Mouse (Mus musculus) bone marrow macrophage, adult 2 months (primary cell): Measurements from ENCODE around the gene Mrpl43. TPM values are rescaled to one million over a fixed set of nuclear protein-coding genes. Genes with fewer than 3 reads are reported as not detected.

Experiments used
- H3K27ac ChIP-seq: 2 replicates; pipeline ENCODE4 v1.5.1; 2012; ENCODE audit warnings: low read depth, low read length; ENCODE audit not compliant: insufficient read depth
- H3K4me1 ChIP-seq: 2 replicates; pipeline ENCODE4 v1.6.1; 2012; ENCODE audit warnings: low read length; ENCODE audit not compliant: control insufficient read depth, insufficient read depth
- H3K4me3 ChIP-seq: 2 replicates; pipeline ENCODE4 v1.5.1; 2012; ENCODE audit warnings: mild to moderate bottlenecking, low read length, moderate library complexity; ENCODE audit not compliant: insufficient read depth
- CTCF ChIP-seq: IDR thresholded peaks from 2 replicates; pipeline ENCODE4 v1.5.1; 2012; ENCODE audit warnings: low read depth, mild to moderate bottlenecking, low read length, moderate library complexity
- POLR2A ChIP-seq: IDR thresholded peaks from 2 replicates; pipeline ENCODE4 v1.6.1; 2012; ENCODE audit warnings: mild to moderate bottlenecking, low read depth, low read length, borderline replicate concordance
- polyA plus RNA-seq: library from polyadenylated mRNA; stranded (reverse); fragments of >200 nt; gene quantifications from 2 replicates; pipeline ENCODE4 v1.2.4, GENCODE M21; 2012; ENCODE audit not compliant: missing spikeins, insufficient read depth, insufficient read length

Mrpl43 gene
- polyA plus RNA-seq, 1 experiment: 38.5 TPM

- H3K4me1 ChIP-seq: peaks cover 14% of the 10 kb centered on the region
- H3K27ac ChIP-seq: no peak overlapping the region
- TF ChIP-seq CTCF: peak; percentile 11; the same call in 1 of the 2 replicates
- no peak for TF ChIP-seq POLR2A
- no peak overlapping the region for H3K4me3 ChIP-seq
Observed at GRCm38 (mm10) chr19:45012636-45013035, 6.4 kb upstream of the Mrpl43 start.

GRCm38 (mm10) chr19:45012219-45012618 is 6.0 kb upstream of the Mrpl43 start:
- TF ChIP-seq POLR2A (no peak), CTCF (no peak)
- no peak overlapping the region for H3K27ac ChIP-seq
- no peak overlapping the region for H3K4me3 ChIP-seq
- H3K4me1 ChIP-seq: peaks cover 18% of the 10 kb centered on the region

GRCm38 (mm10) chr19:45010646-45011045 is 4.4 kb upstream of the Mrpl43 start:
- H3K27ac ChIP-seq: no peak overlapping the region
- TF ChIP-seq CTCF (no peak), POLR2A (no peak)
- no peak overlapping the region for H3K4me3 ChIP-seq
- H3K4me1 ChIP-seq: peaks cover 18% of the 10 kb centered on the region

- TF ChIP-seq CTCF (no peak), POLR2A (no peak)
- peaks cover 10% of the 10 kb centered on the region for H3K4me1 ChIP-seq
- H3K4me3 ChIP-seq: peak overlapping the region; percentile 92
- H3K27ac ChIP-seq: peak overlapping the region; percentile 79; the same call in 1 of the 2 replicates
Observed at GRCm38 (mm10) chr19:45007425-45008191, 1.4 kb upstream of the Mrpl43 start.

DNA sequence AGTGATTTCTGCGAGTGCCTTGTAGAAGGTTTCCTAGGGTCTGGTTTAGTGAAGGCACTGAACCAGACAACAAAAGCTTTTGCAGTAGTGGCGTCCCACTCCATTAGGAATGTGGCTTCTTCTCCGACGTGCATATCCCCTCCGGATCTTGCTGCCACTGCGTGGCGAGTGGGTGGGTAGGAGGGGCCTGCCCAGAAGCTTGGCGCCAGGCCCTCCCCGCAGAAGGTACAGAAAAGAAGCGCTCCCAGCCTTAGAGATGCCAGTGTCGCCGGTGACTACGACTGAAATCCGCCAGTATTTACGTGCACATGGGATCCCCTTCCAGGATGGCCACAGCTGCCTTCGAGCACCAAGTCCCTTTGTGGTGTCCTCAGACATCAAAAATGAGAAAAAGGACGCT is 779 bp upstream of the Mrpl43 start:
- peak overlapping the region; percentile 79 for H3K27ac ChIP-seq

DNA sequence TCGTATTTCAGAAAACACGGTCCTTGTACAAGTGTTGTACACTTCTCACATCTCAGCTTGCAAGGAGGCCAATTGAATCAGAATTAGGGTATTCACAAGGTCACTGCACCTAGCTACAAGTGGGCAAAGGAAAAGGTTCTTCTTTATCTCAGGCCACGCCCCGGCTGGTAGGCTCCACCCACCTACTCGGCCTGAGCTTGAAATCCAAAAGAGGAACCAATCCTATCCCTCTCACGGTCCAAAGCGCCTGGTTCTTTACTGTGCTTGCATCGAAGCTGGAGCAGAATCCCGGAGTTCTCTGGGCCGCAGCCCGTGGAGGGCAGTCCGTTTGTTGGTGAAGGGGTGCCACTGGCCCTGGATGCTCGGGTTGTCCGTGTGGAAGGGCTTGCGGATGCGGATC is 798 bp downstream of the Mrpl43 start, which contains the start of gene Twnk:
TSS of gene Twnk (plus strand) at position 220 of the 400 bp plus-strand sequence.
- H3K4me3 ChIP-seq: peak within 1 kb of the TSS; percentile 92
- H3K27ac ChIP-seq: peak within 1 kb of the TSS; percentile 79
- peaks cover 10% of the 10 kb centered on the region for H3K4me1 ChIP-seq
- TF ChIP-seq POLR2A (0 out of 2 replicates have a peak, but pooled peaks have one; percentile 39), CTCF (no peak)

More for the DNA sequence above, 779 bp upstream of the Mrpl43 start:
- TF ChIP-seq CTCF (no peak), POLR2A (no peak)
- H3K4me3 ChIP-seq: peak overlapping the region; percentile 92
- H3K4me1 ChIP-seq: peaks cover 10% of the 10 kb centered on the region

DNA sequence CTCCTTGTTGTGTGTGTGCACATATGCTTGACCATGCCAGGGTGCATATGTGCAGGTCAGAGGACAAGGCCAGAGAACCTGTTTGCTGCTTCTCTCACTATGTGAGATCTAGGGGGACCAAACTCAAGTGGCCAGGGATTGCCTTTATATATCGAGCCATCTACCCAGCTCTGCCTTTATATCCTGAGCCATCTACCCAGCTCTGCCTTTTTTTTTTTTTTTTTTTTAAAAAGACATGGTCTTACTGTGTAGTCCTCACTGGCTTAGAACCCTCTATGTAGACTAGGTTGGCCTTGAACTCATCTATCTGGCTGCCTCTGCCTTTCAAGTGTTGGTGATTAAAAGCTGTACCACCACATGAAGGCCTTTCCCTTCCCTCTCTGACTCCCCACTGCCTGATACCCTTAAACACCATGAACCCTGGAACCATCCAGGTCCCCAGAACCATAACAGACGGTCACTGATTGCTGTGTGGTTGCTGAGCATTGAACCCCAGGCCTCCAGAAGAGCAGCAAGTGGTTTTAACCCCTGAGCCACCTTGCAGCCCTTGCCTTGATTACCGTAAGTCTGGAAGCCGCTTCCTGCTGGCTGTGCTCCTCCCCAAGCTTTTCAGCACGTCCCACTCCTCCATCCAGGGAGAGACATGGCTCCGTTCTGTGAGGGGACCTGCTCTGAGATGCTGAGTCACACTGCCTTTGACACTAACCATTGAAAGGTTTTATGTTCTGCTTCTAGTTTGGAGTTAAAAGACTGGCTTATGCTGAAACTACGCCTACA is 2.3 kb downstream of the Mrpl43 start:
- H3K27ac ChIP-seq: no peak overlapping the region
- no peak for TF ChIP-seq POLR2A
- TF ChIP-seq CTCF: no peak
- no peak overlapping the region for H3K4me3 ChIP-seq
- H3K4me1 ChIP-seq: peaks cover 10% of the 10 kb centered on the region

- Histone ChIP-seq H3K4me1 (peaks cover 4% of the 10 kb centered on the region), H3K27ac (no peak overlapping the region), H3K4me3 (no peak overlapping the region)
- peak; percentile 9; the same call in 1 of the 2 replicates for TF ChIP-seq CTCF
- TF ChIP-seq POLR2A: no peak
Observed at GRCm38 (mm10) chr19:45002301-45002700, 3.9 kb downstream of the Mrpl43 start.

DNA sequence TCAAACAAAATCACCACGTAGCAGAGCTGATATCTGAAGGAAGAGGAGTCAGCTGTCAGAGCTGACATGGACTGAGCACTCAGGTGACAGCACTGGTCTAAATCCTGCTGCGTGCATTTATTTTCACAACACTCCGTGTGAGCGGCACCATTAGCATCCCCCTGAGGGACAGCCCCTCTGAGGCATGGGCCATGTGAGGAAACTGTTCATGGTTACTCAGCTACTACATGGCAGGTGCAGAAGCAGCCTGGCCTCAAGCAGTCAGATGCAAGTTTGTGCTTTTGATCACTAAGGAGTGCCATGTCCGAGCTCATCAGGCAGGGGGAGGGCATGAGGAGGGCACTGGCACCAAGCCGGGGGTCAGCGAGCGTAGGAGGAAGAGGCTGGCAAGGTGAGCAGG is 6.6 kb downstream of the Mrpl43 start:
- H3K4me3 ChIP-seq: no peak overlapping the region
- H3K4me1 ChIP-seq: no peaks in the 10 kb centered on the region
- TF ChIP-seq POLR2A (no peak), CTCF (no peak)
- no peak overlapping the region for H3K27ac ChIP-seq

DNA sequence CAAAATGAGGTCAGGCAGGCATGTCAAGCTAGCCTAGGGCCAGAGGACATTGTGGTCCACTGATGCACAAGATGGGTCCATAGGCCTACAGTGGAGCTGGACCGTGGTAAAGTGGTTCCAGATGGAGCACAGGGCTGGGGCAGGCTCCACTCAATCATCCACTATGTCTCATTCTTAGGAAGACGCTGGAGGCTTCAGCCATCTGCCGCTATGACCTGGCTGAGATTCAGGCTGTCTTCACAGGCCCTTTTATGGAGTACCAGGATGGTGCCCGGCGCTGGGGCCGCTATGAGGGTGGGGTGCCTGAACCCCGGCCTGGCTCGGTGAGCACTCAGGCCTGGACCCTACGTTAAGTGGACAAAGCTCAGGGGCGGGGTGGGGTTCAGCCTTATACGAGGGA is 8.5 kb downstream of the Mrpl43 start:
- TF ChIP-seq CTCF: no peak
- TF ChIP-seq POLR2A: no peak

More for the DNA sequence above, 8.5 kb downstream of the Mrpl43 start:
- Histone ChIP-seq H3K4me3 (no peak overlapping the region), H3K4me1 (no peaks in the 10 kb centered on the region), H3K27ac (no peak overlapping the region)
